Mouse (Mus musculus) lung, adult 2 months (tissue): ENCODE measurements around the gene 1600012H06Rik. TPM values are rescaled to one million over a fixed set of nuclear protein-coding genes. Genes with fewer than 3 reads are reported as not detected.
A peak's percentile ranks its signal among the peaks of the same experiment; 100 is the strongest.
"Not testable (repeated sequence)": the region's sequence is repeated elsewhere in the genome, so short reads cannot be mapped to it uniquely, and the experiment has no call there.

Experiments used
- DNase-seq: peaks from one replicate; pipeline ENCODE4 v3.0.0; 2022
- H3K4me1 ChIP-seq: fragments of 200-500 bp; 2 replicates; pipeline ENCODE4 v1.6.1; 2011; ENCODE audit warnings: low read length; ENCODE audit not compliant: control insufficient read depth, insufficient read depth
- H3K4me3 ChIP-seq: fragments of 200-500 bp; replicated peaks from 2 replicates; pipeline ENCODE3; 2011; ENCODE audit warnings: low read depth, mild to moderate bottlenecking, control low read depth, low read length; ENCODE audit errors: extremely low read depth
- CTCF ChIP-seq: fragments of 200-500 bp; IDR thresholded peaks from 2 replicates; pipeline ENCODE4 v1.5.1; 2011; ENCODE audit warnings: mild to moderate bottlenecking, low read length, control low read depth; ENCODE audit not compliant: insufficient read depth
- POLR2A ChIP-seq: fragments of 200-500 bp; IDR thresholded peaks from 2 replicates; pipeline ENCODE4 v1.6.1; 2011; ENCODE audit warnings: low read depth, mild to moderate bottlenecking, control low read depth, low read length, borderline replicate concordance; ENCODE audit errors: extremely low read depth
- WGBS: fragments of 180-500 bp; shearing (Covaris S2); methylation state at CpG from one replicate; pipeline ENCODE4 v1.1.7; 2018; 5-methylcytosine and 5-hydroxymethylcytosine counted together
- polyA plus RNA-seq: library from polyadenylated mRNA; depleted of rRNA; stranded (reverse); fragments of >200 nt; gene quantifications from 2 replicates; pipeline ENCODE4 v1.2.3, GENCODE M21; 2012

The 1600012H06Rik gene
- polyA plus RNA-seq, 1 experiment: 22.2 TPM

GRCm38 (mm10) chr17:14912420-14912819 lies 30.6 kb upstream of the 1600012H06Rik start:
- Histone ChIP-seq H3K4me3 (no peak overlapping the region), H3K4me1 (no peaks in the 10 kb centered on the region)
- TF ChIP-seq POLR2A (no peak), CTCF (peak; percentile 12; the same call in 1 of the 2 replicates)
- no peak for DNase-seq
- 49% methylated on average over 6 of the region's 6 CpGs for WGBS

- H3K4me3 ChIP-seq: no peak overlapping the region
- TF ChIP-seq POLR2A: no peak
- TF ChIP-seq CTCF: no peak
- H3K4me1 ChIP-seq: no peaks in the 10 kb centered on the region
- 92% methylated on average over 8 of the region's 8 CpGs for WGBS
- DNase-seq: no peak
Observed at GRCm38 (mm10) chr17:14912981-14913380, 30.0 kb upstream of the 1600012H06Rik start.

DNA sequence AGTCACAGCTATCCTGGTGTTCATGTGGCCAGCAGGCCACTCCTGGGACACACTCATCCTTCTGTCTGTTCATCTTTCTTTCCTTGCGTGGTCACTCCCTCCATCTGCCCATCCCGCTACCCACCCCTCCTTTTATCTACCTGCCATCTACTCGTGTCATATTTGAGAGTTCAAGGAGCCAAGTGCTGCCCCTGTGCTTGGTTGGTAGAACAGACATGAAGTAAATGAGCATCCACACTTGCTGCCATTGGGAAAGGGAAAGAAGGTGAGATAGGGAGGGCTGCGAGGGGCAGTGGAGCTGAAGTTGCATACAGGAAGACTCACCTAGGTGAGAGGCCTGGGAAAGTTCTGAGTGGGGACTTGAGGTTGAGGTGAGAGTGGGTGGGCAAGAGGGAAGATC lies 28.6 kb upstream of the 1600012H06Rik start:
- no peak for TF ChIP-seq CTCF
- Histone ChIP-seq H3K4me1 (no peaks in the 10 kb centered on the region), H3K4me3 (no peak overlapping the region)
- no peak for DNase-seq
- WGBS: 80% methylated on average over 4 of the region's 4 CpGs

GRCm38 (mm10) chr17:14917866-14918265 lies 25.1 kb upstream of the 1600012H06Rik start:
- no peak overlapping the region for H3K4me3 ChIP-seq
- TF ChIP-seq CTCF (no peak), POLR2A (no peak)
- no peak for DNase-seq
- WGBS: 71% methylated on average over 8 of the region's 8 CpGs
- no peaks in the 10 kb centered on the region for H3K4me1 ChIP-seq

DNA sequence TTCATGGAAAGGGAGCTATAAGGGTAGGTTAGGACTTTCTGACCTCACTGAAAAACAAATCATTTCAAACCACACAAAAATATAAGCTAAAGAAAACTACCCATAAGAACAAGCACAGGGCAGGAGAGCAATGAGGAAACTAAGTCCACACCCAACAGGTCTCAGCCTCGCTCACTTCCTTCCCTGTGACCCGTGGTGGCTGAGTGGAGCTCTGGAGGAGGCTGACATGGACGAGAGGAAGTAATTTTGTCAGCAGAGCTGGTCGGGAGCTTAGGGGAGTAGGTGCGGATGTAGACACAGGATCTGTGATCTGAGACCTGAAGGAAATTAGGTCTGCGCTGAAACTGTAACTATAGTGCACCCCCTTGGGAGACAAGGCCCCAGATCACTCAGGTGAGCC lies 21.4 kb upstream of the 1600012H06Rik start:
- 27% methylated on average over 6 of the region's 6 CpGs for WGBS
- H3K4me3 ChIP-seq: no peak overlapping the region
- TF ChIP-seq POLR2A (no peak), CTCF (no peak)
- DNase-seq: no peak
- no peaks in the 10 kb centered on the region for H3K4me1 ChIP-seq

GRCm38 (mm10) chr17:14927644-14928218 lies 15.3 kb upstream of the 1600012H06Rik start:
- no peak for DNase-seq
- WGBS: 75% methylated on average over 8 of the region's 8 CpGs
- H3K4me1 ChIP-seq: no peaks in the 10 kb centered on the region
- TF ChIP-seq POLR2A (no peak), CTCF (no peak)
- H3K4me3 ChIP-seq: no peak overlapping the region

DNA sequence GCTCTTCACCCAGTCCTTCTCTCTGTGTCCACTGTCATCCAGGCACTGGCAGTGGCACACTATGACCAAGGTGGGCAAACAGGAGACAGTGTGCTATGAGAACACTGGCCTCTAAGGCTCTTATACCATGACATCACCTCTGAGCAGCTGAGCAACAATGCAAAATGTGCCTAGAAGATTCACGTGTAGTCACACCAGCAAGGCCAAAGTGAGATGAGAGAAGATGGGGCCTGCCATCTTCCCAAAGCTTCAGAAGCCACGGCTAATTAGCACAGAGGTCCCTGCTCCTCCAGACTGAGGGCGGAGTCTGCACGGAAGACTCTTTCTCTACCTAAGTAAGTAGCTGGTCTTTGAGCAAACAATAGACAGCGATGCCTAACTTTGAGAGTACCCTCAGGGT lies 14.4 kb upstream of the 1600012H06Rik start:
- TF ChIP-seq CTCF (no peak), POLR2A (no peak)
- 65% methylated on average over 5 of the region's 5 CpGs for WGBS
- H3K4me3 ChIP-seq: no peak overlapping the region
- no peak for DNase-seq
- H3K4me1 ChIP-seq: no peaks in the 10 kb centered on the region

DNA sequence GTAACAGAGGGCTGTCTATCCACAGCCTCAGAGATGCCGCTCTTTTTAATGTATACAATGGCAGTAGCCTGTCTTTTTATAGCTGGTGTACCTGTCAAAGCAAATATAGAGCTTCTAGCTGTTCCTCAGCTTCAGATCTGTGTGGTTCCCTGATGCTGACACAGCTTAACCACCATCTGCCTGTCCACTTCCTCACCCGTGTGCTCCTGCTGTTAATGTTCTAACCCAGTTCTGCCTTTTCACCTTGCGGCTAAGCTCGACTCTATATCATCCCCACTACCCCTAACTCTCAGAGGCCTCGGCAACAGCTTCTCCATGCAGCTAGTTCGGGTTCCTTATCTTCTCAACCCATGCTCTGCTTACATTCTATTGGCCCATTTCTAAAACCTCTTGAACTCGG lies 12.3 kb upstream of the 1600012H06Rik start:
- H3K4me1 ChIP-seq: no peaks in the 10 kb centered on the region
- no peak for DNase-seq
- TF ChIP-seq POLR2A: no peak
- no peak for TF ChIP-seq CTCF
- WGBS: 61% methylated on average over 7 of the region's 7 CpGs
- no peak overlapping the region for H3K4me3 ChIP-seq

GRCm38 (mm10) chr17:14931469-14931868 lies 11.5 kb upstream of the 1600012H06Rik start:
- no peaks in the 10 kb centered on the region for H3K4me1 ChIP-seq
- no peak for TF ChIP-seq POLR2A
- TF ChIP-seq CTCF: no peak
- no peak for DNase-seq
- WGBS: 73% methylated on average over 5 of the region's 5 CpGs
- no peak overlapping the region for H3K4me3 ChIP-seq

DNA sequence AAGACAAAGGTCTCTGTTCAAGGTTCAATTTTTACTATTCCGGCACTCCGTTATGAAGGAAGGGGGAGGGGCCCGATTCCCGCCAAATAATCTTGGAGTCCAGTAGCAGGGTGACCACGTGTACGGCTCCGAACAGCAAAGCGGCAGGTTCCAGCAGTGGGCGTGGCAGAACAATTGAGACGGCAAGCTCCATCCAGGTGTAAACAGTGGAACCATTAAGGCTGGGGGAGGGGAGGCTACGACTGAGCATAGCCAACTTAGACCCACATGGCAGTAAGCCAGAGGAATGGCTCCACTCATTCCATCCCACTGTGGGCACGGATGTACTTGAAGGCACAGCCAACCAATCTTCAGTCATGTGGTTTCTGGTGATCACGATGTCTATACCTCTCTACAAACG lies 7.7 kb upstream of the 1600012H06Rik start:
- WGBS: 76% methylated on average over 14 of the region's 14 CpGs
- not testable (repeated sequence) for DNase-seq, H3K4me1 ChIP-seq, H3K4me3 ChIP-seq
